Mouse (Mus musculus): ENCODE data around the gene Tyrobp. TPM values are rescaled to one million over a fixed set of nuclear protein-coding genes. Genes with fewer than 3 reads are reported as not detected.

The Tyrobp gene
- total RNA-seq, 2 experiments from 2014 or later, result 27.4 to 30.2 TPM

DNA sequence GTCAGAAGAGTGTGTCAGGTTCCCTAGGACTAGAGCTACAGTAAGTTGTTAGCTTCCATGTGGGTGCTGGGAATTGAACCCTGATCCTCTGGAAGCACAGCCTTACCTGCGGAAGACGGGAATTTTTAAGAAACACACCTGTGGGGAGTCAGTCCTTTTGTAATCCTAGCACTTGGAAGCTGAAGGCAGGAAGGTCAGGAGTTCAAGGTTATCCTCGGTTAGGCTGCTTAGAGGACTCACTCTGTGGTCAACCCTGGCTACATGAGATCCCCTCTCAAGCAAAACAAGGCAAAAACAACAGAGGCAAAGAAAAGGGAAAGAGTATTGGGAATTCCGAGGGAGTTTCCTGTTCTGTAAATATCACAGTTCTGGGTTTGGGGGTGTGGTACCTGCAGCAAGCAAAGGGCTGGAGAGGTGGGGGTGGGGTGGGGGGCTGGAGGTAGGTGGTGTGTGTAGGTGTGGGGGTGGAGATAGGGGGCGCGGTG lies 51.3 kb downstream of the Tyrobp start:
- no peak for DNase-seq

Other genes with a start within 250 kb of the Tyrobp start
- gene Zfp146, start 244.0 kb upstream of the Tyrobp start, total RNA-seq (2021), result 10 to 100 TPM; 53.8 to 54.8 TPM
- gene Cox7a1, start 229.6 kb upstream of the Tyrobp start, total RNA-seq (2021), result 1 to 10 TPM; 3.7 to 5.0 TPM
- 100 to 1,000 TPM; 207 to 234 TPM for gene Capns1, start 214.9 kb upstream of the Tyrobp start, total RNA-seq (2021)
- gene Polr2i, start 181.8 kb upstream of the Tyrobp start, total RNA-seq (2021), result 10 to 100 TPM; 53.1 to 65.2 TPM
- 100 to 1,000 TPM; 118 to 127 TPM for gene Tbcb, start 181.5 kb upstream of the Tyrobp start, total RNA-seq (2021)
- not detected for gene Ovol3, start 178.0 kb upstream of the Tyrobp start, total RNA-seq (2021)
- gene Thap8, start 133.7 kb upstream of the Tyrobp start, total RNA-seq (2021), result under 1 TPM; 0.27 to 0.28 TPM
- gene Wdr62, start 133.3 kb upstream of the Tyrobp start, total RNA-seq (2021), result 1 to 10 TPM in 1 of 2 experiments, under 1 TPM in 1; 0.94 to 2.1 TPM
- 100 to 1,000 TPM; 454 to 456 TPM for gene Clip3, start 122.0 kb upstream of the Tyrobp start, total RNA-seq (2021)
- 10 to 100 TPM; 54.2 to 57.2 TPM for gene Alkbh6, start 105.0 kb upstream of the Tyrobp start, total RNA-seq (2021)
- 10 to 100 TPM; 10.5 to 12.7 TPM for gene Syne4, start 99.0 kb upstream of the Tyrobp start, total RNA-seq (2021)
- under 1 TPM; 0.28 to 0.40 TPM for gene E130208F15Rik, start 92.0 kb upstream of the Tyrobp start, total RNA-seq (2021)
- 1 to 10 TPM; 6.6 to 7.4 TPM for gene Sdhaf1, start 89.9 kb upstream of the Tyrobp start, total RNA-seq (2021)
- gene Lrfn3, start 51.0 kb upstream of the Tyrobp start, total RNA-seq (2021), result 10 to 100 TPM; 29.3 to 30.7 TPM
- not detected for gene Hcst, start 6.1 kb downstream of the Tyrobp start, total RNA-seq (2021)
- 1 to 10 TPM; 3.1 to 3.4 TPM for gene Nfkbid, start 8.0 kb downstream of the Tyrobp start, total RNA-seq (2021)
- gene Aplp1, start 31.8 kb downstream of the Tyrobp start, total RNA-seq (2021), result 1,000 to 10,000 TPM; 1,244 to 1,325 TPM
- 10 to 100 TPM; 12.3 to 21.0 TPM for gene Kirrel2, start 43.9 kb downstream of the Tyrobp start, total RNA-seq (2021)
- gene Nphs1, start 44.6 kb downstream of the Tyrobp start, total RNA-seq (2021), result 1 to 10 TPM; 1.2 TPM
- gene Prodh2, start 79.9 kb downstream of the Tyrobp start, total RNA-seq (2021), result under 1 TPM in 1 of 2 experiments, not detected in 1; 0.73 TPM
- gene Arhgap33, start 121.3 kb downstream of the Tyrobp start, total RNA-seq (2021), result 100 to 1,000 TPM; 104 to 111 TPM
- gene Hspb6, start 138.4 kb downstream of the Tyrobp start, total RNA-seq (2021), result 1 to 10 TPM; 3.3 to 3.7 TPM
- gene Proser3, start 138.5 kb downstream of the Tyrobp start, total RNA-seq (2021), result 1 to 10 TPM; 5.7 to 6.9 TPM
- gene Lin37, start 146.1 kb downstream of the Tyrobp start, total RNA-seq (2021), result 10 to 100 TPM; 46.4 to 50.1 TPM
- gene U2af1l4, start 149.5 kb downstream of the Tyrobp start, total RNA-seq (2021), result 10 to 100 TPM; 69.0 to 72.2 TPM
- gene Gm49396, start 149.6 kb downstream of the Tyrobp start, total RNA-seq (2021), result 10 to 100 TPM; 10.9 to 11.1 TPM
- 10 to 100 TPM; 79.8 to 92.4 TPM for gene Psenen, start 149.9 kb downstream of the Tyrobp start, total RNA-seq (2021)
- 1 to 10 TPM; 5.5 to 7.0 TPM for gene Igflr1, start 151.7 kb downstream of the Tyrobp start, total RNA-seq (2021)
- gene Kmt2b, start 175.0 kb downstream of the Tyrobp start, total RNA-seq (2021), result 10 to 100 TPM; 42.3 to 53.4 TPM
- not detected for gene Zbtb32, start 185.1 kb downstream of the Tyrobp start, total RNA-seq (2021)
- gene Upk1a, start 199.1 kb downstream of the Tyrobp start, total RNA-seq (2021), result under 1 TPM in 1 of 2 experiments, not detected in 1; 0.25 TPM
- gene Cox6b1, start 212.4 kb downstream of the Tyrobp start, total RNA-seq (2021), result 100 to 1,000 TPM; 609 to 715 TPM
- gene Etv2, start 222.1 kb downstream of the Tyrobp start, total RNA-seq (2021), result not detected
- 10 to 100 TPM; 72.4 to 76.0 TPM for gene Rbm42, start 236.6 kb downstream of the Tyrobp start, total RNA-seq (2021)